ENCODE assay signal across 22 mouse cellular contexts in genomic region chr6:6153426-6153825, GRCm38 (mm10).
DNase-seq lines count a peak whose midpoint lies in the region; ATAC-seq and TF ChIP-seq lines count a peak whose summit lies in the region.
"Had no signal": no experiment of that assay in that cellular context is flagged by ENCODE, and none has a peak within 500 bp of the region (broad histone marks: within the 10 kb centered on the region; RNA-seq: fewer than 3 reads in every experiment).

No protein-coding gene starts in this region.

- no peak overlapping the region for H3K27ac ChIP-seq in embryonic facial prominence, embryonic 14.5 days (replicated peaks; ENCODE audit: low read depth, low read length)
- no peak overlapping the region for H3K27ac ChIP-seq in embryonic facial prominence, embryonic 10.5 days (replicated peaks)
- H3K27ac ChIP-seq in kidney, adult 2 months (ENCODE audit: insufficient read depth, low read depth, low read length), result no peak overlapping the region
- peak overlapping the region; percentile 24 for H3K27ac ChIP-seq in heart, embryonic 16.5 days (ENCODE audit: low read length)
- H3K27ac ChIP-seq in kidney, postnatal 0 days, result no peak overlapping the region
- H3K27ac ChIP-seq: embryonic facial prominence, embryonic 13.5 days; heart, adult 2 months; hindbrain, embryonic 14.5 days; limb, embryonic 15.5 days had no signal

- H3K4me3 ChIP-seq in embryonic facial prominence, embryonic 14.5 days (ENCODE audit: low read depth, low read length), result no peak overlapping the region
- H3K4me3 ChIP-seq in embryonic facial prominence, embryonic 10.5 days, result no peak overlapping the region
- no peak overlapping the region for H3K4me3 ChIP-seq in kidney, adult 2 months (ENCODE audit: insufficient read depth, low read depth, low read length)
- H3K4me3 ChIP-seq in heart, embryonic 16.5 days (ENCODE audit: low read length), result no peak overlapping the region
- no peak overlapping the region for H3K4me3 ChIP-seq in kidney, postnatal 0 days (replicated peaks; ENCODE audit: low read depth, low read length)
- H3K4me3 ChIP-seq: embryonic facial prominence, embryonic 13.5 days; heart, adult 2 months; limb, embryonic 15.5 days; myocyte had no signal

- no peaks in the 10 kb centered on the region for H3K4me1 ChIP-seq in embryonic facial prominence, embryonic 14.5 days (ENCODE audit: control insufficient read depth, insufficient read depth, low read length)
- peaks cover 16% of the 10 kb centered on the region; the same call in 1 of the 2 replicates for H3K4me1 ChIP-seq in embryonic facial prominence, embryonic 10.5 days
- H3K4me1 ChIP-seq in kidney, adult 2 months (ENCODE audit: control insufficient read depth, insufficient read depth, low read length), result peaks cover 7% of the 10 kb centered on the region; the same call in 1 of the 2 replicates
- peaks cover 15% of the 10 kb centered on the region for H3K4me1 ChIP-seq in heart, embryonic 16.5 days (ENCODE audit: control insufficient read depth, insufficient read depth, low read length)
- peaks cover 8% of the 10 kb centered on the region; the same call in 1 of the 2 replicates for H3K4me1 ChIP-seq in kidney, postnatal 0 days (replicated peaks; ENCODE audit: insufficient read depth, low read length)

- no peaks in the 10 kb centered on the region for H3K9me3 ChIP-seq in embryonic facial prominence, embryonic 14.5 days (ENCODE audit: control insufficient read depth, low read length)
- no peaks in the 10 kb centered on the region for H3K9me3 ChIP-seq in embryonic facial prominence, embryonic 10.5 days
- H3K9me3 ChIP-seq in heart, embryonic 16.5 days (replicated peaks; ENCODE audit: control insufficient read depth, low read length), result no peaks in the 10 kb centered on the region
- H3K9me3 ChIP-seq in kidney, postnatal 0 days (replicated peaks; ENCODE audit: low read length), result no peaks in the 10 kb centered on the region
- H3K9me3 ChIP-seq: embryonic facial prominence, embryonic 13.5 days; limb, embryonic 15.5 days had no signal

- no peak overlapping the region for H3K4me2 ChIP-seq in embryonic facial prominence, embryonic 14.5 days (ENCODE audit: low read depth, low read length)
- H3K4me2 ChIP-seq in heart, embryonic 16.5 days (ENCODE audit: low read depth, low read length), result no peak overlapping the region
- no peak overlapping the region; the same call in 1 of the 2 replicates for H3K4me2 ChIP-seq in kidney, postnatal 0 days (ENCODE audit: low read length)
- H3K4me2 ChIP-seq: embryonic facial prominence, embryonic 13.5 days; hindbrain, embryonic 14.5 days; limb, embryonic 15.5 days had no signal

- TF ChIP-seq POLR2A in kidney, adult 2 months (IDR thresholded peaks at IDR 0.05; ENCODE audit: low read depth, low read length), result no peak

- DNase-seq in embryonic facial prominence, embryonic 14.5 days (ENCODE audit: low spot score), result peak; percentile 45
- no peak for DNase-seq in embryonic facial prominence, embryonic 10.5 days (ENCODE audit: low spot score)
- peak; percentile 58 for DNase-seq in kidney, adult 2 months
- no peak for DNase-seq in kidney, adult 18-20 months
- peak; percentile 67 for DNase-seq in kidney, postnatal 0 days (ENCODE audit: low spot score)
- no peak for DNase-seq in embryo, embryonic 10 days (ENCODE audit: low spot score)
- no peak for DNase-seq in gastrocnemius, postnatal 36 days
- DNase-seq: B cell, adult 2 months; cerebellum, adult 2 months; lung, adult 2 months; midbrain, embryonic 14.5 days; retina, postnatal 1 day; right cerebral cortex, postnatal 4 days; thymus, postnatal 36 days had no signal

- no peaks in the 10 kb centered on the region for H3K27me3 ChIP-seq in embryonic facial prominence, embryonic 14.5 days (replicated peaks; ENCODE audit: control insufficient read depth, insufficient read depth, low read length)
- no peaks in the 10 kb centered on the region for H3K27me3 ChIP-seq in embryonic facial prominence, embryonic 10.5 days (replicated peaks; ENCODE audit: low read depth, poor library complexity, severe bottlenecking)
- H3K27me3 ChIP-seq in kidney, adult 2 months (replicated peaks; ENCODE audit: control insufficient read depth, insufficient read depth, low read length), result no peaks in the 10 kb centered on the region
- H3K27me3 ChIP-seq in heart, embryonic 16.5 days (ENCODE audit: control insufficient read depth, insufficient read depth, low read length), result no peaks in the 10 kb centered on the region
- no peaks in the 10 kb centered on the region for H3K27me3 ChIP-seq in kidney, postnatal 0 days (ENCODE audit: insufficient read depth, low read length)
- H3K27me3 ChIP-seq: limb, embryonic 15.5 days had no signal

- H3K9ac ChIP-seq in embryonic facial prominence, embryonic 14.5 days (ENCODE audit: low read depth, low read length), result no peak overlapping the region
- H3K9ac ChIP-seq in heart, embryonic 16.5 days (ENCODE audit: low read length), result no peak overlapping the region
- H3K9ac ChIP-seq in kidney, postnatal 0 days (ENCODE audit: low read depth, low read length), result no peak overlapping the region
- H3K9ac ChIP-seq: embryonic facial prominence, embryonic 13.5 days; hindbrain, embryonic 14.5 days; limb, embryonic 15.5 days had no signal

- H3K36me3 ChIP-seq in embryonic facial prominence, embryonic 14.5 days (ENCODE audit: control insufficient read depth, insufficient read depth, low read length), result 0 out of 2 replicates have a peak, but pooled peaks cover 6% of the 10 kb centered on the region
- H3K36me3 ChIP-seq in embryonic facial prominence, embryonic 10.5 days (replicated peaks), result peaks cover 39% of the 10 kb centered on the region
- no peaks in the 10 kb centered on the region for H3K36me3 ChIP-seq in kidney, adult 2 months (ENCODE audit: control insufficient read depth, insufficient read depth, low read length)
- peaks cover 3% of the 10 kb centered on the region; the same call in 1 of the 2 replicates for H3K36me3 ChIP-seq in heart, embryonic 16.5 days (ENCODE audit: control insufficient read depth, insufficient read depth)
- H3K36me3 ChIP-seq in kidney, postnatal 0 days (ENCODE audit: insufficient read depth, low read length), result 0 out of 2 replicates have a peak, but pooled peaks cover 2% of the 10 kb centered on the region

- no peak for TF ChIP-seq CTCF in kidney, adult 2 months (conservative IDR thresholded peaks at IDR 0.05; ENCODE audit: insufficient read depth, insufficient read length, low read depth, low read length)
- no peak for TF ChIP-seq CTCF in kidney, postnatal 0 days (IDR thresholded peaks at IDR 0.05; ENCODE audit: low read depth)

- intact Hi-C loops in gastrocnemius, postnatal 36 days (cut with DNase I), result no loop called here

- ATAC-seq in embryonic facial prominence, embryonic 14.5 days (ENCODE audit: low read depth), result no peak
- ATAC-seq in heart, embryonic 16.5 days (replicated peaks; ENCODE audit: extremely low read depth, insufficient read depth, low FRiP score), result 0 out of 2 replicates have a peak, but pooled peaks have one; percentile 25
- peak; percentile 56; the same call in 1 of the 2 replicates for ATAC-seq in kidney, postnatal 0 days (replicated peaks; ENCODE audit: low FRiP score, low read depth)
- ATAC-seq: activated CD4-positive, CD25-positive, alpha-beta regulatory T cell, adult 4 months; intestine, postnatal 0 days had no signal

- 57% methylated on average over 10 of the region's 10 CpGs for WGBS in embryonic facial prominence, embryonic 14.5 days
- 77% methylated on average over 10 of the region's 10 CpGs for WGBS in embryonic facial prominence, embryonic 10.5 days
- WGBS in kidney, adult 2 months, result 17% methylated on average over 10 of the region's 10 CpGs
- WGBS in heart, embryonic 16.5 days, result 44% methylated on average over 10 of the region's 10 CpGs
- WGBS in kidney, postnatal 0 days, result 35% methylated on average over 10 of the region's 10 CpGs

Comparison
In these comparisons a context has a peak if more than half of its experiments do, and no peak if none do; other contexts are left out.
1. DNase-seq: peak in embryonic facial prominence, embryonic 14.5 days (single experiment), kidney, adult 2 months (single experiment) and kidney, postnatal 0 days (single experiment); none in embryonic facial prominence, embryonic 10.5 days (single experiment), kidney, adult 18-20 months (single experiment), embryo, embryonic 10 days (single experiment) and gastrocnemius, postnatal 36 days (0 of 2).